Mouse (Mus musculus) erythroblast, embryonic 14.5 days (primary cell): ENCODE results near the gene Vax2.

Experiments
- GATA1 ChIP-seq: IDR thresholded peaks from 2 replicates; pipeline ENCODE4 v1.6.1; 2012; ENCODE audit warnings: low read length, inconsistent platforms, mixed read lengths
- TAL1 ChIP-seq: IDR thresholded peaks from 3 replicates; pipeline ENCODE4 v1.6.1; 2012; ENCODE audit warnings: low read length, inconsistent platforms, mixed read lengths

DNA sequence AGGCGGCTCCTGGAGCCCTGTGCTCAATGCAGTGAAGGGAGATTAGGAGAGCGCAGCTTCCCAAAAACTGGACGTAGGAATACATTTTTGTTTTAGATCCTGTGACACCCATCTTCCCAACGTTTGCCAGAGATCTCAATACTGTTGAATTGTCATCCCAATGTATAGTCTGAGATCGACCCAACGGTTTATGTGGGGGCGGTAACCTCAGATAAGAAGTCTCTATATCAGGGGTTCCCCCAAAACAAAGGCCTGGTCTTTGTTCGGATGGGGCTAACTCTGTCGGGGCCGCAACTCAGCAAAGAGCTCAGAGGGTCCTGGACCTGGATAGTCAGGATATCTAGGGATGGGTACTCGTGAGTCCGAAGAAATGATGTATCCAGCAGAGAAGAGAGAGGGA, 18.1 kb upstream of the Vax2 start:
- TF ChIP-seq TAL1 (no peak), GATA1 (no peak)
